Mouse (Mus musculus) skeletal muscle tissue, adult 2 months (tissue): ENCODE measurements around the gene Adamts17.
A peak's percentile ranks its signal among the peaks of the same experiment; 100 is the strongest.

Experiments used
- DNase-seq: peaks from one replicate; pipeline ENCODE4 v3.0.0-alpha.2; 2012; ENCODE audit warnings: low read depth, low spot score

Gene Adamts17

GRCm38 (mm10) chr7:67199412-67199811, 359.9 kb downstream of the Adamts17 start:
- peak; percentile 21 for DNase-seq
